Mouse (Mus musculus) frontal cortex, postnatal 36 days (tissue): Measurements from ENCODE around the gene Cstad.

Experiments
- DNase-seq, 2 experiments: peaks; one replicate each; pipeline ENCODE4 v3.0.0; 2022; ENCODE audit warnings: low spot score in 2 of 2

The Cstad gene

DNA sequence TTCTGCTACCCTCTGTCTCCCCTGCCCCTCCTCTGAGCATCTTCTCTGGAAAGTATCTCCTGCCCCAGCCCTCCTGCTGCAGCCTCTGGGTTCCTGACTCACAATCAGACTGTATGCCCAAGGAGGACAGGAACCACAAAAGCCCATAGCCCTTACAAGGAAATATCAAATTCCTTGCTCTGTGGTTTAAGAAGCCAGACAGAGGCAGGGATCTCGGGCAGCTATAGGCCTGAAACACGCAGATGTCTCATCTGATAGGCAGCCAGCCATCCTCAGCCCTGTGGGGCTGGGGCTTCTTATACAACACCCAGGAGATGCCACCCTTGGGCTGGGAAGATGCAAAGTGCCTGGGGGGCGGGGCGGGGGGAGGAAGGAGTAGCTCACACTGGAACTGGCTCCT is 956 bp downstream of the Cstad start:
- no peak for DNase-seq

DNA sequence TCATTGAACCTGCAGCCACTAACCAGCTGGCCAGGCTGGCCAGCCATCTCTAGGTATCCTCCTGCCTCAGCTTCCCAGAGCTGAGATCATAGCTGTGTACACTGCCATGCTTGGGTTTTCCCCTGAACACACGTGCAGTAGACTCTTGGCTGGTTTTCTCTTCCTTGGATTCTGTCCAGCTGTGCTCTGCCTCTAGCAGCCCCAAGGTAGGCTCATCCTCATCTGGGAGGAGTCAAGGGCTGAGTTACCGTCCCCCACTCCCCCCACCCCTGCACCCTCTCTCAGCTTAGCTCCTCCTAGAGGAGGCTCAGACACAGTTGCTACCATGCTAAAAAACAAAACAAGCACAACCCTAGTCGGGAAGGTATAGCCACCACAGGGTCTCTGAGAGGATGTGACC is 4.8 kb downstream of the Cstad start:
- no peak for DNase-seq

DNA sequence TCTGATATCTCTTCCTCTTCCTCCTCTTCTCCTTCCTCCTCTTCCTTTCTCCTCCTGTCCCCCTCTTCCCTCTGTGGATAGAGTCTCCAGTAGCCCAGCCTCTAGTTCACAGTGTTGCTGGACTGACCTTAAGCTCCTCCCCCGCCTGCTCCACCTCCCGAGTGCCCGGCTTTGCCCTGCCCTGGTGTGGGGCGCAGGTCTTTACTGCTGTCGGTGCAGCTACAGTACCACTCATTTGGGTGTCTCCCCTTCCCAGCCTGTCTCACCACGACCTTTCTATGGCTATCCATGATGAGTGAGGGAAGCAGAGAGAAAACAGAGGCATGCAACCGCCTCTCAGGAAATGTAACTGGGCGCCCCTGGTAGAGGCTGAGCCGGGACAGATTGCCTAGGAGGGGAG is 5.5 kb downstream of the Cstad start:
- DNase-seq, result no peak

DNA sequence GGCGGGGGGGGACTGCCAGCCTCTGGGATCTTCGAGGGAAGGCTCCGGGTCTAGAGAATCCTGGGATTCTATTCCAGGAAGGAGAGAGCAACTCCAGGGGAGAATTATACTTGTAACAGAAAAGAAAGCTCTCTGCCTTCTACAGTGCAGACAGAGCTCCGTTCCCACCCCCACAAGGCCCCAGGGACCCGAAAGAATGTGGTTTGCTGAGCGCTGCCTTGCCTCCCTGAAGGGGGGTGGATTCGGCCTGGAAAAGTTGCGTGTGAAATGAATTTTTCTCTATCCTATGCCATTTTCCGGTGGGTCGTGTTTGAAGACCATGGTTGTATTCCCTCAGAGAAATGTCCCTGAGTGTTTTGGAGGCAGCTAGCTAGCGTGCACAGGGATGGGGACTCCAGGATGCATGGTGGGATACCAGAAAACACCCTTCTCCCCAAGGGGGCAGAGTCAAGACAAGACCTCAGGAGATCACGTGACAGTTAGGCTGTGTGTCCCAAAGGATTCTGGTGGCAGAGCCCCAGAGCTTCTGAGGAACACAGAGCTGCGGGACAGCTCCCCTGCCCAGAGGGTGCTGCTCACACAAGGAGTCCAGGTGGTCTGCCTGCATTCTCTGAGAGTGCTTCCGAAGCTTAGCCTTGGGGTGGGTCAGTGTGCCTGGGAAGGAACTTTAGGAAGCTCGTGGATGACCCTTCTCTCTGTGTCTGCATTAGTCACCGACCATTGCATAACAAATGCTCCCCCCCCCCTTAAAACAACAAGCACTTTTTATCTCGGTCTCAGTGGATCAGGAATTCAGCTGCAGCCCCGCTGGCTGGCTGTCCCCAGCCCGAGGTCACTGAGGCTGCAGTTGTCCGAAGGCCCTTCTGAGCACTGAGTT is 6.4 kb downstream of the Cstad start:
- DNase-seq, result no peak

DNA sequence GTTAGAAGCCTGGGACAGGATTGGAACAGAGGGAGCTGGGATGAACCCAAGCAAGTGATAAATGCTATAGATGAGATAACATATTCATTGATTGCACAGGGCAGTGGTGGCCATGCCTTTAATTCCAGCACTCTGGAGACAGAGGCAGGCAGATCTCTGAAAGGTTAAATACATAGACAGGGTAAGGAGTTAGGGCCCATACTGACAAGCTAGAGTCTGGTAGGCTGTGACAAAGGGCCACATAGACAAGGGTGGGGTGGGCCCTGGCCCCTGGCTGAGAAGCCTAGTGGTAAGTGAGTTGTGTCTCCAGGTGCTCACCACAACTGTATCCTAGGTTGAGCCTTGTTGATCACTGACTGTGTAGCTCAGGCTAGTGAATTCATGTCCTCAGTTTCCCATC is 7.6 kb downstream of the Cstad start:
- DNase-seq, result no peak

DNA sequence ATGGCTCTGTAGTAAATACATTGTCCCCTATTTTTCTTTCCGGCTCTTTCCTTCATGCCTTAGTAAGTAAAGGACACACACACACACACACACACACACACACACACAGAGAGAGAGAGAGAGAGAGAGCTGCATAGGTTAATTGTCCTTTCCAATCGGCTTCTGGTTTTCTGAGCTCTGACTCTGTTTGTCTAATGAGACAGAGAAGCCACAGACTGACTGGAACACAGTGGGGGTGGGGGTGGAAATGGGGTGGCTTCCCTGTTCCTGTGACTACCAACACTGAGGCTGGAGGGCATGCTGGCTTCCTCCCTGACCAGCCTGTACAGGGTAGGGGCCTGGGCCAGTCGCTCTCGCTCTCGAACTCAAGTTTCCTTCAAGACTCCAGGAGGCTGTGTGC is 8.9 kb downstream of the Cstad start:
- no peak for DNase-seq

DNA sequence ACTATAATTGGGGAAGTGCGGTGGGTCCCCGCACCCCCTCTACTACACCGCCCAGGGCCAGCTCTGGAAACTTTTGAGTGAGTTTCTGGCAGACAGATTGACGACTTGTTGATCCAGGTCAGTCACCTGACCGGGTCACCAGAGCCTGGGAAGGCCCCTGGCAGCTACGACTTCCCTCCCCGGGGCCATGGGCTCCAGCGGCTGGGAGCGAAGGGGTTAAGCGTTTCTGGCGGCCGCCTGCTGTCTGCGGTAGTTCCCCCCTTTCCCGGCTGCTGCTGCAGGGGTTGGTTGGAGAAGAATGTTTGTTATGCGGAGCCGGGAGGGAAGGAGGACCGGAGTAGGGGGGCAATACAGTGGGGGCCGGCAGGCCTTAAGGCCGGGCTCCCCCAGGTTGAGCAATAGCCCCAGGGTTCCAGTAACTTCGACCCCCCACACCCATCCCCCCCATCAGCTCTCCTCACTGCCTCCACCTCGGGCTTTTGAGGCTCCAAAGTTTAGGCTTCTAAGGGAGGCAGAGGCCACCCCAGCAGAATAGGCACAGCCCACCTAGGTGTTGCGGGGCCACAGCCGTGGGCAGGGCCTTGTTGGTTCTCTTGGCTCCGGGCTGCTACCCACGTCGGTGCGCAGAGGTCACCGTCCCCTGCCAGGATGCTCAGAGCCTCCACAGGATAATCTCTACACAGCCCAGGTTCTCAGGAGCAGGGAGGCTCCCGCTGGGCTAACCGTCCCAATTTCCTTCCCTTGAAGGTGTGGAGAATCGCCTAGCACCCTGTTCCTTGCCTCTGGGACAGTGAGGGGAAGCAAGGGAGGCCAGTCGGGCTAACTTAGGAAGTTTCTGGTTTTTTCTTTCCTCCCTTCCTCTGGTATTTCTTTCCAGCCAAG is 10.3 kb downstream of the Cstad start:
- DNase-seq, result no peak

DNA sequence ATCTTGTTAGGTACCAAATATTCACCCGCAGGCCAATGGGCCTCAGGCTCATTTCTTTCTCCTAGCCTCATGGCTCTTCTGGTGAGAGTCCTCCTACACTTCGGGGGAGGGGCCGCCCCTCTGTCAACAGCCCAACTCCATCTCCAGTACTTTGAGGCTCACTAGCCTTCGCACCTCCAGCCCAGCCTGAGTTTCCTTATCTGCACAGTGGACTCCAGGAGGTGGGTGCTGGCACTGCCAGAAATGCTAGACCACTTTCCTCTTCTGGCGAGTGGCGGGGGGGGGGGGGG is 10.9 kb downstream of the Cstad start:
- no peak for DNase-seq

DNA sequence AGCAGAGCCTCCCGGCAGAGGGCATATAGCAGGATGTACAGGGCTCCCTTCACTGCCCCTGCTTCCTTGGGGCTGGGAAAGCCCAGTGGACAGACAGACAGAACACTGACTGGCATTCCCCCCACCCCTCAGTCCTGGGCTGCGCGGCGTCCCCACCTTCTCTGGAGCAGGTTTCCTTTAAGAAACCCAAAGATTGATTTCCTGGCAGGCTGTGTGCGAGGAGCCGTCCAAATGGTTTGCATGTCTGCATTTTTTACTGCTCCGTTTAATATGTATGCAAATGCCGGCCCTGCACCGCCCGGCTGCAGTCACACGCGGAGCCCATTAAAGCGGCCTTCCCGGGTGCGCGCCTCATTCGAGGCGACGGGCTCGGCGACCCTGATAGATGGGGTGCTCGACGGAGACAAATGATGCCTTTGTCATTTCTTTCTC is 11.8 kb downstream of the Cstad start:
- DNase-seq, result no peak

DNA sequence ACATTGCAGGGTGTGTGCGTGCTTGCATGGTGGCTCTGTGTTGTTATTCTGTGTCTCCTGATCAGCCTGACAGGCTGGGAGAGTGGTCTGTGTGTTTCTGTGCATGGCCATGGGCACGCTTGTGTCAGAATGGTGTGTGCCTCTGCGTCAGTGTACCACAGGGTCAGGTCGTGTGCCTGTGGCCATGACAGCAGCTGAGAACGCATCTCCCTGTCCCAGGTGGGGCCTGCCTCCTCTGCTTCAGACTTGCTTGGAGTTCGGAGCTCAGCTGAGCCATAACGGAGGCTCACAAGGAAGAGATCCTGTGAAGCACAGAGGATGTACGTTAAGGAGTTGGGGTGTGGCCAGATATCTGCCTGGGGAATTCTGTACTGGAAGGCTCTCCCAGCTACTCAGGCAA is 13.1 kb downstream of the Cstad start:
- no peak for DNase-seq

DNA sequence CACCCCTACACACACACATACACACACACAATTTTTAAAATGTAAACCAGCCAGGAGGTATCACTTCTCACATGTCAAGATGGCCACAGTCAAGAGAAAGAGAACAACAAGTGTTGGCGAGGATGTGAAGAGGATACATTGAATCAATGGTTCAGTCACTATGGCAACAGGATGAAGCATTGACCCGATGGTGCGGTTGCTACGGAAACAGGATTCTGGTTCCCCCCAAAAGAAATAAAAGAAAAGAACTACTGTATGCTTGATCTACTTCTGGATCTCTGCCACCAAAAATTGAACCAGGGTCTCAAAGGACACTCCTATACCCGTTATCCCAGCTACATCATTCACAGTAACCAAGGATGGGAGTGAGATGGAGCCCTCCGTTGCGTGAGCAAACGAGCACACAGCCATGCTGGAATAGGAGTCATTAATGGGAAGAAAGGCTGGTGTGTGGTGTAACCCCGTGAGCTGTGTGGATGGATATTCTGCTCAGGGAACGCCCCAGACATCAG is 13.9 kb downstream of the Cstad start:
- DNase-seq, result no peak

DNA sequence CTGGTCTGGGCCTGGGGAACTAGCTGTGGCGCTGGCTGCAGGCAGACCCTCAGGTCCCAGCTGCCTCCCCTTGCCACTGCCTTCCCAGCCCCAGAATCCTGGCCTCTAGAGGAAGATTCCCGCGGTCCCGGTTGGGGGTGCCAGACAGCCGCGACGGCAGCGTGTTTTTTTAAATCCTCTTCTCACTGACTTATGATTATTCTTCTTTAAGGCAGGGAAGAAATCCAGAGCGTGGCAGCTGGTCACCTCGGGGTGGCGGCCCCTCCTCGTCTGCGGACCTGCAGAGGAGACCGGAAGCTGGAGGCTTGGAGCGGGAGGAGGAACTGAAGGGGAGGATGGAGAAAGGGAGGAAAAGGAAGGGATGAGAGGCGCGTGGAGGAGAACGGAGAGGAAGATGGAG is 18.7 kb downstream of the Cstad start:
- DNase-seq, result peak; percentile 64 to 76

DNA sequence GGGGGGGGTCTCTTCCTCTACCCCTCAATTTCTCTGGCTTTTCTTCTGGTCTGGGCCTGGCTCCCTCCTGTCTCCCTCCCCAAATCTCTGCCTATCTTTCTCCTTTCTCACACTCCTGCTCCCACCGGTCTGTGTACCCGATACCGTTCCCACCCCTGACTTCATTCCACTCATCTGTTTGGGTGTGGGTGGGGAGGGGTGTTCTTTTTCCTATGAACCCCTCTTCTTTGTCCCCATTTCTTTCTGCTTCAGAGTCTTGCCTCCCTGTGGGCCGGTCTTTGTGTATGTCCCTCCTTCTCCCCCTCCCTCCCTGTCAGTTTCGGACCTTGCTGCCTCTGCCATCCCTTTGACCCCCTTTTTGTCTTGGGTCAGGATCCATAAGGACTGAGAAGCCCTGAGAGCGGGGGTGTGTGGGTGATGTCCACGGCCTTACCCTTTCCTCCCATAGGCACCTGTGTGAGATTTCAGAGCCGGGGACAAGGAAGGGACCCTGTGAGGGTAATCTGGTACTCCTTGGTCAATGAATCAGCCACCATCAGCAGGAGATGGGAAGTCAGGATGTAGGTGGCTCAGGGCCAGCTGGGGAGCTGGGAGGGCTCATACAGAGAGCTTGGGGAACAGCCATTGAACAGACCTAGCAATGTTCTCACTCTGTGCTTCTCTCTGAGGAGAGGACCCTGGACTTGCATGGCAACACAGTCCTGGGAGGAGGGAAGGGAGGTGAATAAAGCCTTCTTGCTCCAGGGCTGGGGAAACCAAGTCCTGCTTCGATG is 19.5 kb downstream of the Cstad start:
- DNase-seq, result no peak

DNA sequence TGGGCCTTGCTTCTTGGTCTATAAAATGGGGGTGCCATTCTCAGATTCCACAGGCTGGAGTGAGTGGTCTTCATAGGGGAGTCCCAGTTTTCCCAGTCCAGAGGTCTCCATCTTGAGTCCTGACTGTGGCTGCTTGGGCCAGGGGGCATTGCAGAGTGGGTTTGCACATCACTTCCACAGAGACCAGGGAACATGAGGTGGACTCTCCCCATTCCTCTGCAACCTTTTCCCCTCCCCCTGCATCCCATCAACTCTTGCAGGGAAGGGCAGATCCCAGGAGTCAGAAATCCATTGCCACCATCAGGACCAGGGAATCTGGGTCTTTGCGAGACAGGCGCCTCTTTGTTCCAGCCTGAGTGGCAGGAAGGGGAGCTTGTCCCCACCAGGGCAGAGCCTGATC is 21.0 kb downstream of the Cstad start:
- no peak for DNase-seq

DNA sequence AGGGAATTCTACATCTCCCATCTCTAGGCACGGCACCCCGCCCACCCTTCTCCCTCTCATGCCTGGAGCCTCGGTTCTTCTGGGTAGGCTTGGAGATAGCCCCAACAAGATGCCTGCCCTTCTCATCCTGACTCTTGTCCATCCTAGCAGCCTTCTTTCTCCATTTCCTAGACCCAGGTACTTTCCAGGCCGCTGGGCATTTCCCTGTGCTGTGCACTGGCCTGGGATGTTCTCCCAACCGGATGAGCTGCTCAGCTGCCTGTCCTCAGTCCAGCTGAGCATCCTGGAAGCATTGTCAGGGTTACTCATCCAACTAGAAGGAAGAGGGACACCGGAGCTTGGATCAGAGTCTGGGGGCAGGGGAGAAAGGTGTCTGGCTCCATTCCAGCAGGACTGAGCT is 21.6 kb downstream of the Cstad start:
- no peak for DNase-seq

DNA sequence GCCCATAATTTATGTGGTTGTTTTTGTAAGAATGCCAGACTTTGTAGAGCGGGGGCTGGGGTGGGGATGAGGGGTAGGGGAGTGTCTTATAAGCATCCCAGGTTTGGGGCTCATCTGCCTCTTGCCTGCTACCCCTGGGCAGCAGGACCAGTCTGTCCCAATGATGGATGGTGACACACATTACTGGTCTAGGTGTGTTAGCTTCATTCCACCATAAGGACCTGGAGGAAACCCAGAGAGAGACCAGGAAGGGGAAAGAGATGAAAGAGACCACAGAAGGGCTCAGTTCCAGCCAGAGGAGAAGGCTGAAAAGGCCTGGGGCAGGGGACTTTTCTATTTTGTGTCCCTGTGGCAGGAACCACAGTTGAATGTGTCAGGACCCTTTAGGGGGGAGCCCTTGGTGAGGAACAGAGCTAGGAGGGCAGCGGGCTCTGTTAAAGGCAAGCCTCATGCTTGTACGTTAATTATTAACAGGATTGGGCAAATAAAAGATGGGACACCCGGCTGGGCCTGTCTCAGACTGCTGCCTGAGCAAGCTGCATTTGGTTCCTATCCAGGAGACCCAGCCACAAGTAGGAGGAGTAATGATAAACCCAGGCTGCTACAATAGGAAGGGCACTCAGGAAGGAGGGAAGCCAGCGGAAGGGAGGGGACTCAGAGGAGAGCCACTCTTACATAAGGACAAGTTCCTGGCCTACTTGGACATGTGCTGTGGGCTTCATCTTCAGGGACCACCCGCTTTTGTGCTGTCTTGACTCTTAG is 23.8 kb downstream of the Cstad start:
- no peak for DNase-seq

DNA sequence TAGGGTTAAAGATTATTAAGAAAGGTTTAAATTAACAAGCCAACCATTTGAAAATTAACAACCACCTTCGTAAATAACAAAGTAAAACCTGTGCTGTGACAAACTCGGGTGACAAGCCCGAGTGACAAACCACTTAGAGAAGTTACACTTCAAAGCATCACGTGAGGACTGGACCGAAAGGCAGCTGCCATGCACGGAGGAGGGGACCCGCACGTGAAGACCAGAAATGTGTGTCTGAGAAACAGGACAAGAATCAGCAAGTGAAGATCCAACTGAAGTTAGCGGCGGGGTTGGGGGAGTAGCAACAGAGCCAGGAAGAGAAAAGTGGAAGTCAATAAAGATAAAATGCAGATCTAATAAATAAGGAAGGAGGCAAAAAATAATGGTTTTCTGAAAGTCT is 29.0 kb downstream of the Cstad start:
- no peak for DNase-seq

DNA sequence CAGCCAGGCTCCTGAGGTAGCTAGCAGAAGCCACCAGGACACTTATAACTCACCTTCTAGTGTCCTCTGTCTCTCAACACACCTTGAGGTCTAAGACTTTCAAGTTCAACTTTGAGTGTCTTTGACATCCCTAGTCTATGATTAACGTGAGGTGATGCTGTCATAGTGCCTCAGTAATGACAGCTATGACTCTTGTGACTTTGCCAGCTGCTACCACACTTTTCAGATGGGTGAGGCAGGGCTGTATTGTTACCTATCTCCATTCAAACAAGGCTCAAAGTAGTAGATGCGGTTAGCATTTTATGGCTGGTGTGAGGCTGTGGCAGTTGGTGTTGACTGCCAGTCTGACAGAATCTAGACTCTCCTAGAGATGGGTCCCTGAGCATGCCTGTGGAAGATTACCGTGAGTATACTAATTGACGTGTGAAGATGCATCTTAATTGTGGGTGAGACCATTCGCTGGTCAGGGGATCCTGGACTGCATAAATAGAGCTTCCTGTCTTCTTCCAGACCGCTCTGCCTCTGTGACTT is 30.5 kb downstream of the Cstad start:
- DNase-seq, result no peak

DNA sequence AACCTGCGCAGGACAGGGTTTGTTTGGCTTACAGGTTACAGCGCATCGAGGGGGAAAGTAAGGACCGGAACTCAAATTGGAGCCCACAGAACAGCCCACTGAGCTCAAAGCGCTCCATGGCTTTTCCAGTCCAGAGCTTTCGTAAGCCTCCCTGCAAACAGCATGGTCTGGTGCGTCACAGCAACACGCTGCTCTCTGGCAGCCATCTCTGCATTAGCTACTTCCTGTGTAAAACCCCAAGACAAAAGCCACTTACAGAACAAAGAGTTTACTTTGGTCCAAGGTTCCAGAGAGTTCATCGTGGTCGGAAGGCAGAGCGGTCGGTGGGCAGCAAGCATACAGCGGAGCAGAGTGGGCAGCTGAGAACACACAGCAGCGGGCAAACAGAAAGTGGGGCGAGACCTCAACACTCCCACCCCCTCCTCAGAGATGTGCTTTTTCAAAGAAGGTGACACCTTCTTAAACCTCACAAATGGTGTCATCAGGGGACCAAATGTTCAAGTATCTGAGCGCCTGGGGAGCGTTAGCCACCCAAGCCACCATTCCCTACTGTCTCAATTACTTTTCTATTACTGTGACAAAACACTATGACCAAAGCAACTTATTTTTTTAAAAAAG is 31.3 kb downstream of the Cstad start:
- no peak for DNase-seq

DNA sequence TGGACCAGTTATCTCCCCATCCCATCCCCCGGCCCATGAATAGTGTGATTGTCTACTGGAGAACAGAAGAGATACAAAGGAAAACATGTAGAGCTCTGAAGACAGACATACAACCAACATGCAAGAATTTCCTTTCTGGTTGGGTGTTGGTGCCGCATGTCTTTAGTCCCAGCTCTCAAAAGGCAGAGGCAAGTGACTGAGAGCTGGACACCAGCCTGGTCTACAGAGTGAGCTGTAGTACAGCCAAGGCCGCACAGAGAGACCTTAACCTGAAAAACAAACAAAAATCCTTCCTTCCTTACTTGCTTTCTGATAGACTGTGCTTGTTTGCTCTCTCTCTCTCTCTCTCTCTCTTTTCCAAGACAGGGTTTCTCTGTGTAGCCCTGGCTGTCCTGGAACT is 32.5 kb downstream of the Cstad start:
- no peak for DNase-seq

DNA sequence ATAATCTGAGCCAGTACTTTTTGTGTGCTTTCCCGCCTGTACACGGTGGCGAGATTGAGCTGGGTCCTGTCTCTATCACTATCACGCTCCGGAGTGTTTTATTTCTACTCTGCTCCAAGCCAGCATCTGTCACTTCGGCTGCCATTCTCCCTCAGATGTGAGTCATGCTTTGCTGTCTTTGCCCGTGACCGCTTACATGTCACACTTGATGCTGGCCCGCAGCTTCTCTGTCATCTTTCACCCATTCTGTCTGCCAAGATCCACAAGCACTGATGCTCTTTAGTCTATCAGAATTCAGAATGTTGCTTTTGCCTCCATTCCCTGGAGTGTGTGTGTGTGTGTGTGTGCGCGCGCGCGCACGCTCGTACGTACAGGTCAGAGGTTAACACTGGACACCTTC is 33.5 kb downstream of the Cstad start:
- DNase-seq, result peak in 1 of 2 experiments; percentile 39
